Mouse (Mus musculus) midbrain, embryonic 10.5 days (tissue): Measurements from ENCODE around the gene Nepro. TPM values are rescaled to one million over a fixed set of nuclear protein-coding genes. Genes with fewer than 3 reads are reported as not detected.

Experiments used
- DNase-seq: peaks from one replicate; pipeline ENCODE4 v3.0.0-alpha.2; 2017; ENCODE audit warnings: low spot score
- H3K27ac ChIP-seq: fragments of 300-500 bp; sonication (generic); replicated peaks from 2 replicates; pipeline ENCODE4 v1.5.1; 2016; ENCODE audit warnings: mild to moderate bottlenecking
- H3K27me3 ChIP-seq: fragments of 300-500 bp; sonication (generic); 2 replicates; pipeline ENCODE4 v1.6.1; 2016; ENCODE audit warnings: low read depth, mild to moderate bottlenecking; ENCODE audit not compliant: poor library complexity, severe bottlenecking
- H3K36me3 ChIP-seq: fragments of 300-500 bp; sonication (generic); 2 replicates; pipeline ENCODE4 v1.6.1; 2016; ENCODE audit warnings: mild to moderate bottlenecking, moderate library complexity
- H3K4me1 ChIP-seq: fragments of 300-500 bp; sonication (generic); 2 replicates; pipeline ENCODE4 v1.6.1; 2016
- H3K4me3 ChIP-seq: fragments of 300-500 bp; sonication (generic); 2 replicates; pipeline ENCODE4 v1.5.1; 2016; ENCODE audit warnings: mild to moderate bottlenecking, moderate library complexity
- H3K9me3 ChIP-seq: fragments of 300-500 bp; sonication (generic); replicated peaks from 2 replicates; pipeline ENCODE4 v1.6.1; 2016; ENCODE audit warnings: mild to moderate bottlenecking
- WGBS: fragments of 180-500 bp; shearing (Covaris S2); methylation state at CpG from one replicate; pipeline ENCODE4 v1.1.7; 2016; 5-methylcytosine and 5-hydroxymethylcytosine counted together
- polyA plus RNA-seq: library from polyadenylated mRNA; unstranded; fragments of >200 nt; fragmentation: Nextera tagmentation; extraction: Ambion mirVana; gene quantifications from 2 replicates; pipeline ENCODE4 v1.2.1, GENCODE M21; 2016

The Nepro gene
- polyA plus RNA-seq, 1 experiment from 2014 or later: 14.0 TPM

DNA sequence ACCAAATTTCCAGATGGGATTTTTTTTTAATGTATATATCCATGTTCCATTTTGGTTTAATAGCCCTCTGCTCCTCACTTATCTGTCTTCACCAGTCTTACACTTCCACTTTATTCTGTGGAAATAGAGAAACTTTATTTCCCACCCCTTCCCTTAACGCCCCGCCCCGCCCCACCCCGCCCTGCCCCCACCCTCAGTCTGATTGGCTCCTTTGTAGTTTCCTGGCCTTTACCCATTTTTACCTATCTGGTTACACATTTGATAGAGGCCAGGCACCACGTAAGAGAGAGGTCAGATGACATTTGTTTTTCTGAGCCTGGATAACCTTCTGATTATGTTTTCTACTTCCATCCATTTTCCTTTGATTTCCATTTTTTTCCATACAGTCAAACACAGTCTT, 55.4 kb downstream of the Nepro start:
- Histone ChIP-seq H3K36me3 (no peaks in the 10 kb centered on the region), H3K9me3 (no peaks in the 10 kb centered on the region), H3K27ac (no peak overlapping the region), H3K4me1 (no peaks in the 10 kb centered on the region), H3K27me3 (no peaks in the 10 kb centered on the region), H3K4me3 (no peak overlapping the region)
- 87% methylated on average over 5 of the region's 5 CpGs for WGBS
- no peak for DNase-seq

DNA sequence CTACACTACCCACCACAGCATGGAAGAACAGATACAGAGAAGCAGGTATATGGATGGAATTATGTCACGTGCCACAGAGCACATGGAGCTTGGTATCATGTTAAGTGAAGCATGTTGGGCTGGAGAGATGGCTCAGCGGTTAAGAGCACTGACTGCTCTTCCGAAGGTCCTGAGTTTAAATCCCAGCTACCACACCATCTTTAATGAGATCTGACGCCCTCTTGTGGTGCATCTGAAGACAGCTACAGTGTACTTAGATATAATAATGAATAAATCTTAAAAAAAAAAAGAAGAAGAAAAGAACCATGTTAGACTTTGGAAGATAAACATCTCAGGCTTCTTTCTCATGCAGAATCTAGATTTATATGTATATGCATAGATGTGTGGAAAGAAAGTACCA, 56.6 kb downstream of the Nepro start:
- H3K27ac ChIP-seq: no peak overlapping the region
- no peaks in the 10 kb centered on the region for H3K27me3 ChIP-seq
- no peaks in the 10 kb centered on the region for H3K36me3 ChIP-seq
- DNase-seq: no peak
- no peak overlapping the region for H3K4me3 ChIP-seq
- 68% methylated on average over 4 of the region's 4 CpGs for WGBS
- no peaks in the 10 kb centered on the region for H3K9me3 ChIP-seq
- H3K4me1 ChIP-seq: no peaks in the 10 kb centered on the region

Other genes with a start within 250 kb of the Nepro start
- gene Boc, start 165.4 kb upstream of the Nepro start, polyA plus RNA-seq: 30.8 and 37.1 TPM in 2 replicates
- 29.8 and 31.7 TPM in 2 replicates for gene Gtpbp8, start 22.1 kb downstream of the Nepro start, polyA plus RNA-seq
- 0.54 and 0.72 TPM in 2 replicates for gene Cd200r1, start 41.4 kb downstream of the Nepro start, polyA plus RNA-seq
- 0.11 TPM in 1 of 2 replicates, not detected in the other for gene Cd200r4, start 87.4 kb downstream of the Nepro start, polyA plus RNA-seq
- gene Cd200r2, start 142.8 kb downstream of the Nepro start, polyA plus RNA-seq: not detected in 2 replicates
- gene Cd200r3, start 219.4 kb downstream of the Nepro start, polyA plus RNA-seq: not detected in 2 replicates